Mouse (Mus musculus): ENCODE measurements around the gene Grk6.

Gene Grk6

GRCm38 (mm10) chr13:55487578-55488498 is 43.0 kb downstream of the Grk6 start, which contains the start of gene Dbn1:
Gene Dbn1 (minus strand): TSS chr13:55488111.
- no peak for DNase-seq

- DNase-seq = no peak
Observed at GRCm38 (mm10) chr13:55494257-55494656, 49.4 kb downstream of the Grk6 start.

GRCm38 (mm10) chr13:55494883-55495621 is 50.2 kb downstream of the Grk6 start:
- no peak for DNase-seq

GRCm38 (mm10) chr13:55495702-55496101 is 50.8 kb downstream of the Grk6 start:
- no peak for DNase-seq

- DNase-seq = no peak
Observed at GRCm38 (mm10) chr13:55496661-55497060, 51.8 kb downstream of the Grk6 start.

GRCm38 (mm10) chr13:55498906-55499305 is 54.0 kb downstream of the Grk6 start:
- no peak for DNase-seq

GRCm38 (mm10) chr13:55500575-55500974 is 55.7 kb downstream of the Grk6 start:
- no peak for DNase-seq

GRCm38 (mm10) chr13:55502405-55502804 is 57.5 kb downstream of the Grk6 start:
- no peak for DNase-seq

GRCm38 (mm10) chr13:55504390-55504789 is 59.5 kb downstream of the Grk6 start:
- no peak for DNase-seq

GRCm38 (mm10) chr13:55505810-55506209 is 60.9 kb downstream of the Grk6 start:
- DNase-seq = no peak

- DNase-seq = no peak
Observed at GRCm38 (mm10) chr13:55506697-55507096, 61.8 kb downstream of the Grk6 start.

GRCm38 (mm10) chr13:55507877-55508276 is 63.0 kb downstream of the Grk6 start:
- no peak for DNase-seq

- DNase-seq = no peak
Observed at GRCm38 (mm10) chr13:55508531-55508930, 63.7 kb downstream of the Grk6 start.

GRCm38 (mm10) chr13:55510332-55510667 is 65.4 kb downstream of the Grk6 start:
- DNase-seq = no peak
